Mouse (Mus musculus) heart, adult 8-10 months (tissue): ENCODE results near the gene Spata2. TPM values are rescaled to one million over a fixed set of nuclear protein-coding genes. Genes with fewer than 3 reads are reported as not detected.

Experiments used
- DNase-seq: peaks from one replicate; pipeline ENCODE4 v3.0.0; 2022; ENCODE audit warnings: low spot score
- total RNA-seq, 4 experiments: library from RNA; stranded (reverse); gene quantifications; 2 replicates each; pipeline ENCODE4 v1.2.4; 2022

The Spata2 gene
- total RNA-seq, 4 experiments from 2014 or later: 10.3 to 17.0 (median 15.9) TPM

DNA sequence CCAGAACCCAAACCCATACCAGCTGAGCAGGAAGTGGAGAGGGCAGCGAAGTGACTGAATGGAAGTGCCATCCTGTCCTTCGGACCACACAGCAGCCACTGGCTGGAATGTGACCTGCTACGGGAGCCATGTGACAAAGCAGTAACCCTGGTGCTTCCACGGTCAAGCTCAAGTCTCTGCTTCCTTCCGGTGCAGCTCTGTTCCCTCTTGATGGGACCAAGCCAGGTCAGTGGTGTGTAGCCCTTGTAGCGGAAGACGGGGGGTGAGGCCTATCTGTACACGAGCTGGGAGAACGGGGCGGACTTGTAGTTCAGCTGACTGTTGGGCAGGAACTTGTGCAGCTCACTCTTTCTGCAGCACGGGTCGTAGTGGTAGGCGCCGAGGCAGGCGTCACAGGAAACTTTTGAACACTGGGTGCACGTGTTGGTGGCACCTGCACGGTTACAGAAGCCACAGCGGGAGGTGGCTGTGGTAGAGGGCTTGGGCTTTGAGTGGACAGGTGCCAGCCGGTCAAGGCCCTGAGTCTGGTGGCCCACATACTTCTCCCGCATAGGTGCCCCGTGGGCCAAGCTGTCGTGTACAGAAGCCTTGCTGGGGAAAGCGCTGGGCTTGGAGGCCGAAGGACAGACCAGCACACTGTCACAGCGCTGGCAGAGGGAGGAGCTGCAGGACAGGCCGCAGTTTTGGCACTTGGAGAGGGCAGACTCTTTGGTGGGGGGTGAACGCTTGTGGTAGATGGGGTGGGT lies 9.4 kb downstream of the Spata2 start:
- DNase-seq: no peak

DNA sequence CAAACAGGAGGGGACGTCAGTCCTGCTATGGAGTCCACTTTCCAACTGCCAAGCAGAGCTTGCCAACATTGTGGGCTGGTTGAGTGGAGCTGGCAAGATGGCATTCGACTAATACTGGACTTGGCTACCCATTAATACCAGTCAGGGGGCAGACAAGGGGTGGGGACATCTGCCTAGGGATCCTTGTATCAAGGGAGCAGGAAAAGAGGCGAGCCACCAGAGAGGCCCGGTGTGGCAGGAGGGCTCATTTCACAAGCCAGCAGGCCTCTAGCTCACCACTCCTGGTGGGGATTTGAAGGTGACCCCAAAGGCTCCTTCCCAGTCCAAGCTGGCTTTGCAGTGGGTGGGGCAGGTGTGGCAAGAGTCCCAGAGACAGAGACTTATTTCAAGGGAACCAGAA lies 10.0 kb downstream of the Spata2 start:
- DNase-seq: no peak

DNA sequence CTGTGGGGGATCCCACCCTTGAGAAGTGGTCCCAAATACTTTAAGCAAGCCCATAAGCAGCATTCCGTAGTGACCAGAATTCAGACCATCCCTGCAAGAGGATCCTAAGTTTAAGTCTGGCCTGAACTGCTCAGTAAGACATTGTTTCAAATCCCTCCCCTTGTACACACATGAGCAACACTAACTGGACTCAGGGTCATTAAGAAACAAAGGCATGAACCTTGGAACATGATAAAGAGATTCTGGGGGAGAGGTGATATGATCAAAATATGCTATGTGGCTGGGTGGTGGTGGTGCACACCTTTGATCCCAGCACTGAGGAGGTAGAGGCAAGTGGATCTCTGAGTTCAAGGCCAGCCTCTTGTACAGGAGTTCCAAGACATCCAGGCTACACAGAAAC lies 13.2 kb downstream of the Spata2 start:
- DNase-seq: no peak

DNA sequence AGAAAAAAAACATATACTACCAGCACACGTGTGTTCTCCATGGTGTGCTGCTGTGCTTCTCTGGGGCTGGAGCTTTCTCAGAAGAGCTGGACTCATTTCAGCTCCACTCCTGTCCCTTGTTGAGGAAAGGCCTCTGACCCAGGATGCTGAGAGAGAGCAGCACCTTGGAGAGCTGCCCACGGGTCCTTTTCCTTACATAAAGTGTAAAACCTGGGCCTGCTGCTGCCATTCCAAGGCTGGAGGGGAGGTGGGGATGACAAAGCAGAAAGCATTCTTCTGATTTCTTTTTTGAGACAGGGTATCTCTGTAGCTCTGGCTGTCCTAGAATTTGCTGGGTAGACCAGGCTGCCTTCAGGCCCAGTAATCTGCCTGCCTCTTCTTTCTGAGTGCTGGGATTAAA lies 14.6 kb downstream of the Spata2 start:
- no peak for DNase-seq

DNA sequence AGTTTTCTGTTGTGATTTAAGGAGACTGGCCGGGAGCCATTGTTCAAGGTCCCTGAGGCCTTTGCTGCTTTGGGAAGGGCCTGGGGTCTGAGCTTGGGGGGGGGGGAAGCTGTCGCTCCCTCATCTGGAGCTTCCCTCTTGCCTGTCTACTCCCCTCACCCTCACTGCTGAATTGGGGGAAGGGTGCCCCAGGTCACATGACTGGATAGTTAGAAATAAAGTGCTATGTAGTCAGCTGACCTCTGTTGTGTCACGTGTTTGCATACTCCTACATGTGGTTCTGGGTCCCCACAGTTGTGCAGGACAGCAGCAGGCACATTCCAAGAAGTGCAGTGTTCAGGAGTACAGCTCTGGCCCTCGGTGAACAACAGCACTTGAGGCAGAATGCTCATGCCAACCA lies 15.9 kb downstream of the Spata2 start:
- no peak for DNase-seq

DNA sequence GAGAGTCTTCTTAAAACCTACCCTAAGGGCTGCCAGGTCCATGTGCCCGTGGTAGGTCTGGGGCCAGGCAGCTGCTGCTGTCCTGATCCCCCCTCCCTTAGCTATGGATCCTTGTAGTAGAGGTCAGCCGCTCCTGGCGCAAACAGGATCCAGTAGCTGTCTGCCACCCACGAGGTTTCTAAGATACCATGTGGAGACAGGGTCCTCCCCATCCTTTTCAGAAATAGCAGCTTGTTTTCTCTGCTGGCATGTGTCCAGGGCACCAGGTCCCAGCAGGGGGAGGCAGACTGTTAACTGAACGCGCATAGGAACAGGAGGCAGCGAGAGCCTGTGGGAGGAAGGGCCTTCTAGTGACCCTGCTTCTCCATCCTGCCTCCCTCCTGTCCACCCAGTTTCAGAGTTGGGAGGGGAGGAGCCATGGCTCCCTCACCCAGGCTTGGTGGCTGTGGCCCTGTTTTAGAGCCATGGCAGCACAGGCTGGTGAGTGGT lies 16.4 kb downstream of the Spata2 start:
- DNase-seq: no peak

DNA sequence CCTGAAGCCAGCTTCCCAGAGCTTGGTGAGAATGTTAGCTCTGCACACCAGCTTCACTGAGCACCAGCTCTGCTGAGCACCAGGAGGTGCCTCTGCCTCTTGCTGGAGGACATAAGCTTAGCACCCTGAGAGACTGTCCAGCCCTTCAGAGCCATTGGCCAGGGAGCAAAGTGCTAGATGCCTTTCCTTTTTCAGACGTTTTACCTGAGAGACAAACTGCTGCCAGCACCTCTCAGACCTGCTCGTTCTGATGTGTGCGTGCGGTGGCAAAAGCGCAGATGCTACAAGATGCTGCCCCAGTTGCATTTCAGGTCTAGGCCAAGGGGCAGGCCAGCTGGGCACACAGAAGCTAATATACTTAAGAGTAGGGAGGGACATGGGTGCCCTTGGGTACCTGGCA lies 17.1 kb downstream of the Spata2 start:
- DNase-seq: no peak

DNA sequence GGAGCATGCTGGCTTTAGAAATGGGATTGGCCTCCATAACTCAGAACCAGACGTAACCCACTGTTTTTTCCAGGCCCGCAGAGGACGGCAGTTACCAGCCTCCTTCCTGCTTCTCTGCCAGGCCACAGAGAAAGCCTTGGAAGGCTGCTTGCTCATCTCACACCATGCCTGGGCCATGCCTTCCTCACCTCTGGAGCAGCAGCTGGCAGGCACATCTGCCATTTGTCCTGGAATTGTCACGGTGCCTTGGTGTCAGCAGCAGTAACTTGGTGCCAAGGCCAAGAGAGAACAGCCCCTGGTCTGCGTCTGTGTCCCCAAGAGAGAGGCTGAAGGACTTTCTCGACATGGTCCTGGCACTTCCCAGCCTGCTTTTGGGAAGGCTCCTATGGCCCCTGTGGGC lies 18.5 kb downstream of the Spata2 start:
- DNase-seq: no peak

DNA sequence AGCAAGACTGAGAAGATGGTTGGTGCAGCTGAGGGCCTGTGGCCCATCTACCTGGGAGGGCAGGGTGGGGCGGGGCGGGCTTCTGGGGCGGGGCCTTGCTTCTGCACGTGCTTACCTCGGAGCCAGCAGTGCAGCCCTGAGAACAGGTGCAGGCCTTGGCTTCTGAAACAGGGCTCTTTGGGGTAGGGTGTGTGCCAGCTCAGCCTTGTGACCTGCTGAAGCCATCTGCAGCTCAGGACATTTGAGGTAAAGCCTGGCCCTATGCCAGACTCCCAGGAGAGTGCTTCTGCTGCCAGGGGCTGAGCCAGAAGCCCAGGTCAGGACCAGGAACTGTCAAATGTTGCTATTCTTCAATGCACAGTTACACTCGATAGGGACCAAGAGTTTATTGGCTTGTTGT lies 21.1 kb downstream of the Spata2 start:
- no peak for DNase-seq

DNA sequence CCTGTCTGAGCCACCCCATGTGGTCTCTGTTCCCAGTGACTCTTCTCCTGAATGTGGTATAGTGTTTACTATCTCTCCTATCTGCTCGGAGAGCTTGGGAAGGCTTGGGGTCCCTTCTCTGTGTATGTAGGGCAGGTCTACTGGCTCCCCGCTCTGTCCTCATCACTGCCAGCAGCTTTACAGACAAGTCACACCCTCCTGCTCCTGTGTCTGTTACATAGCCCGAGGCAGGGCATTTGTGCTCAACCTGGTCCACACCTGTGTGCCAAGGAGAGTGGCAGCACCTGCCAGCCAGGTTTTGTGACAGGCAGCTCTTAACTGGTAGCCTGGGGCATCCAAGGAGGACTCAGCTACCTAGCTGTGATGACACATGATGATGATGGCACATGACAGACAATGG lies 22.1 kb downstream of the Spata2 start:
- no peak for DNase-seq

DNA sequence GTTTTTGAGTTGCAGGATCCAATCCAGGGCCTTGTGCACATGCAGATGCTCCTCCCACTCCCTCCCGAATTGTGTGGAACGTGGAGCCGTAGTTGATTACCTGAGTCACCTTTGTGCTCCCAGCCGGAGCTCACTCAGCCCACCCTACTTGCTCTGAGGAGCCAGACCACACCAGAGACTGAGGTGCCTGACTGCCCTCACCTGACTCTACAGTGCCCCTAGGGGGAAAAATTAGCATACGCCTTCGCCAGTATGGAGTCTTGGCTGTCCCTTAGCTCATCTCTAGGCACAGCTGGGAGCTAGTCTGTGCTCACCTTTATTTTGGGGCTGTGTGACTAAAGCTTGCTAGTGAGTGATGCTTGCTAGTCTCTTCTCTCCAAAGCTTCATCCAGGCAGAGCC lies 24.2 kb downstream of the Spata2 start:
- no peak for DNase-seq

DNA sequence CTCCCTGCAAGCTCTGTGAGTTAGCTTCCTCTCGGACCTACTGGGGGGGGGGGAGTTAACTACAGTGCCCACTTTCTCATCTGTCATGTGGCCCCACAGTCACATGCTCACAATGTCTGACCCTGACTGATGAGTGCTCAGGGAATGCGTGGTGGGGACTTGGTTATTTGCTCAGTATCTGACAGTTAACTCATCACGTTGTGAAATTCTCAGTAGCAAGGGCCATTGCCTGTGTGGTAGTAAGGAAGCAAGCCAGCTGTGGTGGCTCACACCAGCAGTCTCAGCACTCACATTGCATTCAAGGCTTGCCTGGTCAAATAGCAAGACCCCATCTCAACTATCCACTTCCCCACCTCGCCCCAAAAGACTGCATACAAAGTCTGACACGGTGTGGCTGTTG lies 25.5 kb downstream of the Spata2 start:
- DNase-seq: no peak

DNA sequence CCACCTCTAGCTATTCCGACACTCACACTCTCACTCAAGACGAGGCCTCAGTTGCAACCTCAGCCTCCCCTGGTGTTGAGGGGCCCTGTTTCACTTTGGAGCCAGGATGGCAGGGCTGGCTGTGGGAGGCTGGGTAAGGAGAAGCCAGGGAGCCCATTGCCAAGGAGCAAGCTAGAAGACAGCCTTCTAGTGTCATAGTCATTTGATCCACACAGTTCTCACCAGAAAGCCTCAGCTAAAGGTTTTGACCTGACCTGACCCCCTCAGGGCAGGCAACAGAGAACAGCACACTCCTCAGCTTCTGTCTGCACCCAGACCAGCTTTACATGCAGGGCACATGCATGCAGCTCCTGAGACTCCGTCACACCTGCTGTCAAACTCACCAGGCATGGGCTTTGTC lies 26.7 kb downstream of the Spata2 start:
- no peak for DNase-seq

DNA sequence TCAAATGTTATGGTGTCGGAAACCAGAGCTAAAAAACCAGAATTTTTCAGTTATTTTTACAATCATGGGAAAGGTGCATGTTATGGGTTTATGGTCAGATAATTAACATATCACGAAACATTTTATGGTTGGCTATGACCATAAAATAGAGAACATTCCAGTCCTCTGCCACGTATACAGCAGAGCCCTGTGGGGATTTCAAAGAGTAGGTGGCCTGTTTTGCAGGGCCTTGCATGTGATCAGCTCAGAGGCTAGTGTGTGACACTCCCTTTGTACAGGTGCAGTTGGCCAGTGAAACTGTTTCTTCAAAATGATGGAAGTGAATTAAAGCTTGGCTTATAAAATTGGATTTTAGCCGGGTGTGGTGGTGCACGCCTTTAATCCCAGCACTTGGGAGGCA lies 28.9 kb downstream of the Spata2 start:
- DNase-seq: no peak

DNA sequence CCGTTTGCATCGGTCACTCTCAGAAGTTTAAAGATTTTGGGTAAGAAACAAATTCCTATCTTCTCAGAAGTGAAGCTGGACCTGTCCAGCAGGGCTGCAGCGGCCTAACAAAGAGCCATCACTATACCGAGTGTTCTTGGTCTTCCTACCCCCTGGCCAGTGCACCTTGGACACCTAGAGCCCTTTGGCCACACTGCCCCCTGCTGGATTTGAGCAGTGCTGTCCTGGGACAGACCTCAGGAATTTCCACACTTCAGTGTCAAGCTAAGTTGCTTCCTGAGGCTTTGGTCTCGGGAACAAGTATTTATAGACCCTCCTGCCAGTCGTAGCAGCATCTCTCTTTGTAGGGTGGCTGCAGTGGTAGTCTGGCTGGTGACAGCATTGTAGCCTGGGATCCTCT lies 29.7 kb downstream of the Spata2 start:
- DNase-seq: peak; percentile 44

DNA sequence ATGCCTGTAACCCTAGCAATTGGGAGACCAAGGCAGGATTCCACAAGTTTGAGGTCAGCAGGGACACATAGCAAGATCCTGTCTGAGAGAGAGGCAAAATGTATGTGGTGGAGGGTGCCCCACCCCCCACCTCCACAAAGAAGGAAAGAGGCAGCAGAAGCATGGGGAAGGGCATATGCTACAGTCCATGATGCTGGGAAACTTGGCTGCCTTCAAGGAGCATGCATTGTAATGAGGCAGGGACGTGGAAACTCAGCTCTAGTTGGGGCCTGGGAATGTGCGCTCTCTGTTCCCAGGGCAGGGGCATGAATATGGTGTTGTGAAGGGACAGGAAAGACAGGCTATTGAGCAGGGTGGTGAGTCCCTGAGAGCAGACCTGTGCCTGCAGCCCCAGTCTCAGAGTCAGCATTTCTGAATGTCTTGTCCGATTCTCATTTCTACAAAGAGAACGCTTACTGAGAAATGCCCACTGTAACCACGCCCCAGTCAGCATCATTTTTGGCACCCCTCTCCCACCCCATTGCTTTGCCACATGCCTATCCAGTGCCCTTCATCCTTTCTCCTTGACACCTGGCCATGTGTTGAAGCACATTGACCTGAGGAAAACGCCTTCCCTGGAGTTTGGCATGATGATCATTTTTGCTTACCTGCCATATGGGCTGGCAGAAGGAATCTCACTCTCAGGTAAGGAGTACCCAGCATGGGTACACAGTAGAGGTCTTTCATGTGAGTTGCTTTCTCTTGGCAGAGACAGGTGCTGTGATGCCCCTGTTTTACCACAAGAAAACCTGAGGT lies 33.4 kb downstream of the Spata2 start:
- no peak for DNase-seq

DNA sequence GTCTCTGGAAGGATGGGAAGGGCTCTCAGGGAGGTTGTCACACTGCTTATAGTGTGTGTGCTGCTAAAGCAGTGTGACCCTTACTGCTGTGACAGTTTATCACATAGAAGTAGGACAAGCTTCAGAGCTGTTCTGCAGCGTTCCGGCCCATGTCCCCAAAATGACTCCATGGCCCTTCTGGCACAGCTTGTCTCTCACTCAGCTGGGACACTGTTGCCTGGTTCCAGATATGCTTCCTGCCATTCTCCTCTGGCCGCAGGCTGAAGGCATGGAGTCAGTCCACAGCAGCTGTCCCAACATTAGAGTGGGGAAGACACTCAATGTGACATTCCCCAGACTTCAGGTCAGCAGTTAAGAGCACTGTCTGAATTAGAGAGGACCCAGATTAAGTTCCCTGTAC lies 34.1 kb downstream of the Spata2 start:
- DNase-seq: no peak

DNA sequence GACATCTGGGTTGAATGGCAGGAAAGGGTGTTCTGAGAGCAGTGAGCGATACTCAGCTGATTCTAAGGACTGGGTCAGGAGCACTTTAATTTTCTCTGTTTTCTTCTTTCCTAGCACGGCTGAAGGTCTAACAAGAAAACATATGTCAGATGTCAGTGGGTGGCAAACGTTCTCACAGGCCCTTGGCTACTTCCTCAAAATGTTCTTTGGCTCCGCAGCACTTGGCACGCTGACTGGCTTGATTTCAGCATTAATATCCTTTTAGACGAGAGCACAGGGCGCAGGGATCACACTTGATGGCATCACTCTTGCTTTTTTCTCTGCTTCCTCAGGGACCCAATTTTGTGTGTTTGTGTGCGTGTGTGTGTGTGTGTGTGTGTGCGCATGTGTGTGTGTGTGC lies 35.5 kb downstream of the Spata2 start:
- no peak for DNase-seq

DNA sequence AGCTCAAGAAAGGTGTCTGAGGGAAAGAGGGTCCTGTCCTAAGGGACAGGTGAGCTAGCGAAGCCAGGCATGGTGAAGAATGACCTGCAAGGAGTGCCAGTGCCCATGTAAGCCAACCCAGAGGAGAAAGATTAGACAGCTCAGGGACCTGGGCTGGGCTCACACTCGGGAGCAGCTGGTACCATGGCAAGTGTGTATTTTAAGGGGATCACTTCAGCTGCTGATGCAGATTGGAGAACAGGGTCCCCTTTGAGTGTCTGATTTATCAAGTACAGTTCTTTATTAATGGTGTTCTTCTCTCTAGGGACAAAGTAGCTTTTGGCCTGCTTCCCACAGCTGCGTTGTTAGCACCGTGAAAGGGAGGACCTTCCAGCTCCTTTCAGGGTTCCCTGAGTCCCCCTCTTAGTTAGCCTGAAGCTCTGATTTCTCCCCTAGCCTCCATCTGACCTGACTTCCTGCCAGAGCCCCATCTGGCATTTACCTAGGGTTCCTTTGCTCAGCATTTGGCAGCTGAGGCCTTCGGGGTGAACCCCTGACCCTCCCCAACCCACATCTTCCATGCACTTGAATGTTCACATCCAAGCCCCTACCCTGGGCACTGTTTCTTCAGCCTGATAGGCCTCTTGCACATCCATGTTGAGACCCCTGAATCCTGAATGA lies 36.2 kb downstream of the Spata2 start:
- no peak for DNase-seq

DNA sequence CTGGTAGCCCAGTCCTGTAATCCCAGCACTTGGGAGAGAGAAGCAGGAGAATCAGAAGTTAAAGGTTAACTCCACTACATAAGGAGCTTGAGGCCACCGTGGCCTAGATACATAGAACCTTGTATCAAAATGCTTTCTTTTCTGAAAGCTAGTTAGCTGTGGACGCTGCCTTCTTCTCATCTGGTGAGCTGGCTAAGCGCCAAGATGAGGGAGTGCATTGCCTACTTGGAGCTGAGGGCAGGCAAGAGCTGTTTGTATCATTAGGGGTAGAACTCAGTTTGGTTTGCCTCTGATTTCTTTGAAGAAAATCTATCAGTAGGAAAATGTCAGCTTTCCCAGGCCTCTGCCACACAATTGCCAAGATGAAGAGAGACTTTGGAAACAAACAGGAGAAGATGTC lies 38.9 kb downstream of the Spata2 start:
- DNase-seq: no peak

DNA sequence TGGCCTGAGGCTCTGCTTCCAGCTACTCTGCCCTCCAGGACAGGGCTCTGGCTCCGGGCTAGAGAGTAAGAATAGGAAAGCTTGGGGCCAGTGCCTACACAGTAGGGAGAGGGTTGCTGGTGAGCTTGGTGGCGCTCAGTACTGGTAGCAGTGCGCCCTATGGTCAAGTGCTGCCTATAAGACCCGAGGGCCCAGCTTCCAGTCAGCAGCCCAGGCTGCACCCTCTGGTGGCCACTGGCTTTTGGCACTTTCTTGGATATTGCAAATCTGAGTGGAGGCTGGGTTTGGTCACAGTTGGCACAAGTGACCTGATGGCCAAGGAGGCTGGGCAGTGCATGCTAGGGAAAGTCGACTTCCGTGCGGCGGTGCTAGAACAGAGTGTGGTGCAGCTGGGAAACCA lies 42.0 kb downstream of the Spata2 start:
- no peak for DNase-seq
